Mouse (Mus musculus): ENCODE results near the gene Vwa1.
"Not testable (repeated sequence)": the region's sequence is repeated elsewhere in the genome, so short reads cannot be mapped to it uniquely, and the experiment has no call there.

Vwa1 gene

GRCm38 (mm10) chr4:155774280-155774754 is at the start of gene Vwa1:
Gene Vwa1 (minus strand): TSS chr4:155774698.
- DNase-seq (ENCODE audit: low spot score): no peak

GRCm38 (mm10) chr4:155823443-155823842 is 48.9 kb upstream of the Vwa1 start:
- DNase-seq (ENCODE audit: low spot score): no peak

- no peak for DNase-seq (ENCODE audit: low spot score)
Measured at GRCm38 (mm10) chr4:155821025-155821424, 46.5 kb upstream of the Vwa1 start.

GRCm38 (mm10) chr4:155817533-155817932 is 43.0 kb upstream of the Vwa1 start:
- DNase-seq (ENCODE audit: low spot score): no peak

GRCm38 (mm10) chr4:155812665-155813181 is 38.2 kb upstream of the Vwa1 start:
- no peak for DNase-seq (ENCODE audit: low spot score)

GRCm38 (mm10) chr4:155811929-155812664 is 37.6 kb upstream of the Vwa1 start, which contains the start of gene Ccnl2:
Gene Ccnl2 (plus strand): TSS chr4:155812489.
- peak; percentile 52 for DNase-seq (ENCODE audit: low spot score)

- no peak for DNase-seq (ENCODE audit: low spot score)
Measured at GRCm38 (mm10) chr4:155807841-155808240, 33.3 kb upstream of the Vwa1 start.

GRCm38 (mm10) chr4:155803340-155804041 is 29.0 kb upstream of the Vwa1 start:
- peak; percentile 85 for DNase-seq (ENCODE audit: low spot score)

GRCm38 (mm10) chr4:155802741-155803339 is 28.3 kb upstream of the Vwa1 start, which contains the start of gene Mrpl20:
Gene Mrpl20 (plus strand): TSS chr4:155802878.
- no peak for DNase-seq (ENCODE audit: low spot score)

GRCm38 (mm10) chr4:155802075-155802474 is 27.6 kb upstream of the Vwa1 start:
- DNase-seq (ENCODE audit: low spot score): no peak

GRCm38 (mm10) chr4:155793730-155794129 is 19.2 kb upstream of the Vwa1 start:
- DNase-seq (ENCODE audit: low spot score): no peak

- DNase-seq (ENCODE audit: low spot score): no peak
Measured at GRCm38 (mm10) chr4:155791240-155791933, 16.9 kb upstream of the Vwa1 start.

- no peak for DNase-seq (ENCODE audit: low spot score)
Measured at GRCm38 (mm10) chr4:155790650-155791161, 16.2 kb upstream of the Vwa1 start.

GRCm38 (mm10) chr4:155790021-155790489 is 15.6 kb upstream of the Vwa1 start, which contains the start of gene Ankrd65:
Gene Ankrd65 (plus strand): TSS chr4:155790439.
- no peak for DNase-seq (ENCODE audit: low spot score)

- DNase-seq (ENCODE audit: low spot score): not testable (repeated sequence)
Measured at GRCm38 (mm10) chr4:155788833-155789232, 14.3 kb upstream of the Vwa1 start.

- no peak for DNase-seq (ENCODE audit: low spot score)
Measured at GRCm38 (mm10) chr4:155788300-155788699, 13.8 kb upstream of the Vwa1 start.

- DNase-seq (ENCODE audit: low spot score): no peak
Measured at GRCm38 (mm10) chr4:155785819-155786218, 11.3 kb upstream of the Vwa1 start, which contains the start of gene Tmem88b. Gene Tmem88b (minus strand): TSS chr4:155785874.

GRCm38 (mm10) chr4:155785246-155785645 is 10.7 kb upstream of the Vwa1 start:
- no peak for DNase-seq (ENCODE audit: low spot score)

- DNase-seq (ENCODE audit: low spot score): no peak
Measured at GRCm38 (mm10) chr4:155784081-155784701, 9.7 kb upstream of the Vwa1 start.

- DNase-seq (ENCODE audit: low spot score): no peak
Measured at GRCm38 (mm10) chr4:155783486-155784080, 9.1 kb upstream of the Vwa1 start.

Measured in layer of hippocampus, adult 9-10 months (tissue).